Mouse (Mus musculus) R1 (cell line): ENCODE data around the gene Lmod3.

Experiments used
- DNase-seq: peaks from one replicate; pipeline ENCODE4 v3.0.0-alpha.2; 2018; ENCODE audit warnings: low read depth, low spot score

The Lmod3 gene

DNA sequence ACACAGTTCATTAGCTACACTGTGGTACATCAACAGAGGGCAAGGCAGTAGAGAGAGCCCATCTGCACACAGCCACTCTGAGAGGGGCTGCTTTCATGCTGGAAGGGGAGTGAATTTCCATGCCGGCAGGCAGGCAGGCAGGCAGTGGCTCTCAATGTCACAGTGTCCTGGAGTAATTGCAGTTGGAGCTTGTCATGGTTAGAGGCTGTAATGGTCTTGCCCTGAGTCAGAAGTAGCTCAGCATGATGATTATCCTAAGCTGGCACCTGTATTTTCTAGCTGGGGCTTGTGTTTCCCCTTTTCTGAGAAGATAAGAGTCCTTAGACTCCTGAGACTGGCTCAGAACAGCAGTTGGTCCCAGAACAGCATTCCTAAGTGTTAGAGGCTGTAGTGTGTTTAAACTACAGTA, 26.5 kb downstream of the Lmod3 start:
- no peak for DNase-seq

DNA sequence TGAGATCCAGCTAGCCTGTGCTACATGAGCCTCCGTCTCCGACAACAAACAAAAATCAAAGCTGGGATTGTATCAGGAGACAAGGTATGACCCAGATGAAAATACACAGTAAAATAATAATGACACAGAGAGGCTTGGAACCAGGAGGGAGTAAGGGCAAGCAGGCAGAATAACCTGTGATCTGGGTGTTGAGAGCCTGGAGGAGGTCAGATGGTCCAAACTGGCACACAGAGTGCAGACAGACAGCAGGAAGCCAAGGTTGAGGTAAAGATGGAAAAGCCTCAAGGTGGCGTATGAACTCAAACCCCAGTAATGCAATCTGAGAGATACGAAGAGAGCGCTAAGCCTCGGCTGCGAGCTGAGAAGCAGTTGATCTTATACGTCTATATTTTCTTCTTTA, 28.1 kb downstream of the Lmod3 start:
- no peak for DNase-seq

DNA sequence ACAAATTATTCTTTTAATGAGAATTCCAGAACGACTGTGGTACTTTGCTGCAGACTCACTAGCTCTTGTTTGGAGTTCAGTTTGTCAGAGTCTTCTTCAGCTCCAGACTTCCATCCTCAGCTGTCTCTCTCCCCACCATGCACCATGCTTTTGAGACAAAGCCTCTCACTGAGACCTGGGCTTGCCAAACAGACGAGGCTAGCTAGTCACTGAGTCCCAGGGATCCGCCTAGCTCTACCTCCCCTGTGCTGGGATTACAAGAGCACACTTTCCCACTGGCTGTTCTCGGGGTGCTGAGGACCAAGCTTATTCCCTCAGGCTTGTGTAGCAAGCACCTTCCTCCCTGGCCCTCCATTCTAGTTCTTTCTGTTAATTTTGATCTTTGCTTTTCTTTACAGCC, 29.0 kb downstream of the Lmod3 start:
- DNase-seq, result no peak

DNA sequence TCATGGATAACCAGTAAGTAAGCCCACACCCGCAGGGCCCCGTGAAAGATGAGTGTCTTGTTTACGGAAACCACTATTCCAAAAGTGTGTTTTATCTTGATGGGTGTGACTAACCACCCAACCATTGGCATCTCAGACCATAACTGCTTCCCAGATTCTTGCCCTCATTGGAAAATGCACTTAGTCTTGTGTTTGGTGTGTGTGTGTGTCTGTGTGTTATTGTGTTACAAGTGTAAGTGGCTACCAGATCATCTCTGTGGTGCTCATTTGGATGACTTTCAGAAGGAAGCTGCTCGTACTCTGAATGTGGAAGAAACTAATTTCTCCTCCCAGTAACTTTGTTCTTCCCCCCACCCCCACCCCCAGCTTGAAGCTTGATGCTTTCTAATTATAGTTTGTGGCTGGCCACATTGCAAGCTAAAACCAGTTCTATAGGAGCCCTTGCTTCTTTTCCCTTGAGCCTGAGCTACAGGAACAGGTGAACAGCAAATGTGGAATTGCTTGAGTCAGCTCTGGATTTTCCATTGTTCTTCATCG, 29.6 kb downstream of the Lmod3 start:
- no peak for DNase-seq

DNA sequence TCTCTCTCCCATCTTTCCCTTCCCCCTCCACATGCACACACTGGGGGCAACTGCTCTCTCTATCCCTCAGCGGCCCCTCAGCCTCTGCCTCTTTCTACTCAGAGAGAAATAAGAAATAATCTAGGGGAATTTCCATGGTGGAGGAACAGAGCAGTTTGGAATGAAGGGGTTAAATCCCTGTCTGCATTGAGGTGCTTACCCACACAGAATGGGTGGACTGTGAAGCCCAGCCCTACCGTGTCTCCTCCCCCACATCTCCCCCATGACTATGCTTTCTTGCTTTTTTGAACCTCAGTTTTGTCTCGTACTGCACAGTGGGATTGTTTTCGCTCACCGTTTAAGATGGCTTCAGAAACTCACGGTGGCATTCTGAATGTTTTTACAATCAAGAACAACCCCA, 30.2 kb downstream of the Lmod3 start:
- no peak for DNase-seq

DNA sequence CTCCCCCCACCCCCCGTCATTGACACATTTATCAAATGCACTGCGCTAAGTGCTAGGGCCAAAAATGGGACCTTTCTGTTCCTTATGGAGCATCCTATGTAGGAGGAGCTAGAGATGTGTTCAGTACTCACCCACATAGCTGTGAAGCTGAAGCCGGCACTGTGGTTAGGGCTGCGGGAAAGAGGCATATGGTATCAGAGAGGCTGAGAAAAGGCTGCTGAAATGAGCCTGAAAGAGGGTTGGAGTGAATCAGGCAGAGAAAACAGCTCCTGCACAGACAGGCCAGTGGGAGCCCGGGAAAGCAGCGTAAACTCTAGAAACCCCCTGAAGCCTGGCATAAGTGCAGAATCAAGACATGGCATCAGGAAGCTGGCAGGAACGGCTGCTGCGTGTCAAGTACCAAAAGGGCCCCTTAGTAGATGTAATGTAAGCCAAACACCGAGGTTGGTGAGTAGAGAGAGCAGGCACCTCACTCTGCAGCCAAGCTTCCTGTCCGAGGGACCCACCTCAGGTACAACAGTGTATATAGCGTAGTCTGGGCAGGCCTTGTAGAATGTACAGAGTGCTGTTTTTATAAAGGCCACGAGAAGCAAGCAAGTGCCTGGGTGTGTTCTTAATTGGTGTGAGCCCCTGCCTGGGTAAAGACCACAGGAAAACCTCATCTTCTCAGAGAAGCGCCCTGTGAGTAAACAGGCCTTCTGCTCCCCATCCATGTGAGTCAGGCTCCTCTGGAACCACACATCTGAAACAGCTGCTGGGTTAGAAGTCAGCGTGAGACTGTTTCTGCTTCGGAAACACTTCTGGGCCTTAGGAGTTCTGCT, 31.1 kb downstream of the Lmod3 start:
- DNase-seq, result no peak

DNA sequence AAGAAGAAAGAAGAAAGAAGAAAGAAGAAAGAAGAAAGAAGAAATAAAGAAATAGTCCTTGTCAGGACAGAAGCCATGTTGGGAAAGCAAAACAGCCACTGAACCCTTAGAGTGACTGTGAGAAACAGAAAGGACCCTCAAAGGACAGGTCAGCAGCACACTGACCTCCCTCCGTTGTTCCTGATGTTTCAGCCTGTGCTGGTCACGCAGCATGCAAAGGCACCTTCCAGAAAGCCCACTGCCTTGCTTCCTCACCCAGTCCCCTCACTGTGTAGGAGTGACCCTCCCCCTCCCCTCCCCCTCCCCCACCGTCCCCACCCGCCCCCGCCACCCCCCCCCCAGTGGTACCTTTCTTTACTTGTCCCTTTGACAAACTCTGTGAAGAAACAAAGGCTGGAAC, 31.9 kb downstream of the Lmod3 start:
- no peak for DNase-seq

DNA sequence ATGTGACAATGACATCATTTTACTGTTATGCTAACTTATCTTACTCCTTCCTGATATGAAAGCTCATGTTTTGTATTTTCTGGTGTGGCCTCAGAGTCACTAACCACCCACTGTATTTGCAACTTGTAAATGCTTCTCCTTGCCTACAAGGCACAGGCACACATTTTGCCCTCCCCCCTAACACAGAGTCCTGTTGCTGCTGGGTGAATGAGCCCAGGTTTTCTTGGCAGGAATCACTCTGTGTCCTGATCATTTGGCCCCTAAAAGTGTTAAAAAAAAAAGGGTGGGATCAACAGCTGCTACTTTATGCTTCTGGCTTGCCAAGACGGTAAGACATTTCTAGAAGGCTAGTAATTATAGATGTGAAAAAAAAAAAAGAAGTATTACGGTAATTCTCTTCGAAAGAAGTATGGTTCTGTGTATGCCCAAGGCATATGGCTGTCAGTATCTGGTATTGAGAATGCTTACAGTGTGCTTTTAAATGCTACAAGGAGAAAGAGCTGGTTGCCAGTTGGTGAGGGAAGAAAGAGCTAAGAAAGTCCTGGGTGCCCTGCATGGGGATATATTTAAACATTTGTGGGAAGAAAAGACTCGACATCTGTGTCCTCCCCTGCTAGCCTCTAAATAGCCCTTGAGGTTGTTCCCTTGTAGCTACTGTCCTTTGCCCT, 36.3 kb downstream of the Lmod3 start:
- DNase-seq, result no peak

DNA sequence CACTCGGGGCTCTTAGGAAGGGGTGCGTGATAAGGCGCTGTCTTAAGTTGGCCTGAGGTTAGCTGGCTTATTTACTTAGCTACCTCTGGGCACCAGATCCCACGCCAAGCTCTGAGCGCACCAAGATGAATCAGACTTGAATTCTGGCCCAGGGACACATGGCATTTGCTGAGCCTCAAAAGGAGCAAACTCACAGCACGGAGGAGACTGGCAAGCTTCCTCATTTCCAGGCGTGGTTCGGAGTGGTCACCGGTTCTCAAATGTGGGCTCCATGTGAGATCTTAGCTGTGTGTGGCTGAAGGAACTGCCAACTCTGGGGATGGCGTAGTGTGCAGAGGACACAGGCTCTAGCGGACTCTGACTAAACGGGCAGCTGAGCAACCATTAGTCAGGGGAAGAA, 40.6 kb downstream of the Lmod3 start:
- DNase-seq, result no peak

DNA sequence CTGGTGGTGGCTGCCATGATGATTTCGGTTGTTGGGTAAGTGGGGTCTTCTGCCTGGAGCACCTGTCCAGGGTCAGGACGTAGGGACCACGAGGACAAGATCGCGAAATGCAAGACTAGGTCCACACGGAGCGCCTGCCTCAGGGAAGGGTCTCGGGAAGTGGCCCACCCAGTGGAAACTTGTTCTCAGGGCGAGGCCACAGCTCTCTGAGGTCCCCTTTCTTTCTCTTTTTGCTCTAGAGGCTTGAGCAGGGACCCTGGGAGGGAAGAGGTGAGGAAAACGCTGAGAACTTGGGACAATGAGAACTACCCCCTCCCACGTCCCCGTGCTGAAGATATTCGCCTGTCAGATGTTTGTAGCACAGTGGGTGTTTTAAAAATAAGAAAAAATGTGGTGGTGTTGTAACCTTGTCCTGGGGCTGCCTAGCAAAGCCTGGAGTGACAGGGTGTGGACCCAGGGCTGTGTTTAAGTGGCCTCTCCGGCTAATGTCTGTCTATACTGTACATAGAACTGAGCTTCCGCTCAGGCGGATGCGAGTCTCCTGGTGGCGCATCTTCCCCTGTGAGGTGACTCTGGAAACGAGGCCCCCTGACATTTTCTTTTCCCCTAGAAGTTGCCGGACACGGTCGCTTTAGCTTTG, 41.5 kb downstream of the Lmod3 start:
- DNase-seq, result peak; percentile 51

DNA sequence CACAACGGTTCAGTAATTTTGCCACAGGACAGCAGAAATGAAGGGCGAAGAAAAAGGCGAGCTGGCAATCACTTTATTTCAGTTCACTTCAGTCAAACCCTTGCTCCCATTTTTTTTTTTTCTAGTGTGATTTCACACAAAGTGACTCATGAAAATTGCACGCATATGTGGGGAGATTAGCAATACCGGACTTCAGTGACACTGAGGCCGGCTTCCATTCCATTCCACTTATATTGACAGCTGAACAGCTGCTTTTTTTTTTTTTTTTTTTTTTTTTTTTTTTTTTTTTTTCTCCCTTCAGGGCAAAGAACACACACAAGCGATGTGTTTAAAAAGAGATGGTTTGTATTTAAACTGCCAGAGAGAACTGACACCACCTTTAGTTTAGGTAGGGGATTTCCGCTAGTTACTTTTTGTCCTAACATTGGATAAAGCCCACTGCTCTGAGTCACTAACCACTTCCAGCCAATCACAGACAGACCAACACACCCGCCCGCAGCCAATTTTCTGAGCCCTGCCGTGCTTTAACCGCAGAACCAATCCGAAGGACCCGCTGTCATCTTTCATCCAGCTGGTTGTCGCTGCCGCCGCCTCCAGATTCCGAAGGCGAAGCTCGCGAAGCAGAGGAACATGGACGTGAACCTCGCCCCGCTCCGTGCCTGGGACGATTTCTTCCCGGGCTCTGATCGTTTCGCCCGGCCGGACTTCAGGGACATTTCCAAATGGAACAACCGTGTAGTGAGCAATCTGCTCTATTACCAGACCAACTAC, 42.2 kb downstream of the Lmod3 start, which contains the start of gene Arl6ip5:
Gene Arl6ip5, plus strand, starts transcription at position 499 of the 771 bp plus-strand sequence.
- peak; percentile 95 for DNase-seq

DNA sequence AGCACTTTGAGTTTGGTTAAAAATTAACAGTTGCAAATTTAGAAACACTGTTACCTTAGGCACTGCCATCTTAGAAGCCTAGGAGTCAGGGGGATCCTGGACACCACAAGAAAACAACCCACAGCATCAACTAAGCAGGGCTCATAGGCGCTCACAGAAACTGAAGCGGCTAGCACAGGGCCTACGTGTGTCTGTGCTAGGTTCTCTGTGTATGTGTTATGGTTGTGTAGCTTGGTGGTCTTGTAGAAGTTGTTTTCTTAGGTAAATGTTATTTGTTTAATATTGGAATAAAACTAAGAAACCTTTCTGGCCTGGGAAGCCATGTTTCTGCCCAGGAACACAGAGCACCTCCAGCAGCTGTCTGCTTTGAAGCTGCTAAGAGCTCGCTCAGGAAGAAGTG, 42.8 kb downstream of the Lmod3 start:
- DNase-seq, result no peak

DNA sequence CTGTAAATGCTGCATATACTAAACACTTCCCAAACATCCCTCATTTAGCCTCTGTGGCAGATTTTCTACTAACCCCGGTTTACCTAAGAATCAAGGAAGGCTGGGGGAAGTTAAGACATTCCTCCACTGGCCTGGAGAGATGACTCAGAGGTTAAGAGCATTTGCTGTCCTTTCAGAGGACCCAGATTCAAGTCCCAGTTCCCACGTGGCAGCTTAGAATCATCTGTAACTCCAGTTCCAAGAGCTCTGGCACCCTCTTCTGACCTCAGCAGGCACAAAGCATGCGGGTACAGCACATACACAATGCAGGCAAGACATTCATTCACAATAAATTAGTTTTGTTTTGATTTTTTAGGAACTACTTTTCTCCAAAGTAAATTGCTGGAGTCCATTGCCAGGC, 43.4 kb downstream of the Lmod3 start:
- peak; percentile 73 for DNase-seq

DNA sequence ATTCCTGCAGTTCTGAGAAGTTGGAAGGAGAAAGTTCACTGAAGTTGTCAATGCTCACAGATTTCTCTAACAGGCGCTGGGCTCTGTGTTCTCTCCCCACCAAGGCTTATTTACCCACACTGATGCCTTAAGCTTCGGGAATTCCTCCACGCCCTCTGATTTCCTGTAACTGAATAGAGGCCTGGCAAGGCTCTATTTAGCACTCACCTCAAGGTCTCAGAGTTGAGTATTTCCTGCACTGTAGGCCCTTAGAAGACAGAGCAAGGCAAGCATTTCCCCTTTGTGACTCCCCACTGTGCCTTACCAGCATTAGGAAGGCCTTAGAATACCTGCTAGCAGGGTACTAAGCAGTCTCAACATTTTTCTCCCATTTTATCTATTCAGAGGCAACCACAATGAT, 44.2 kb downstream of the Lmod3 start:
- peak; percentile 97 for DNase-seq

DNA sequence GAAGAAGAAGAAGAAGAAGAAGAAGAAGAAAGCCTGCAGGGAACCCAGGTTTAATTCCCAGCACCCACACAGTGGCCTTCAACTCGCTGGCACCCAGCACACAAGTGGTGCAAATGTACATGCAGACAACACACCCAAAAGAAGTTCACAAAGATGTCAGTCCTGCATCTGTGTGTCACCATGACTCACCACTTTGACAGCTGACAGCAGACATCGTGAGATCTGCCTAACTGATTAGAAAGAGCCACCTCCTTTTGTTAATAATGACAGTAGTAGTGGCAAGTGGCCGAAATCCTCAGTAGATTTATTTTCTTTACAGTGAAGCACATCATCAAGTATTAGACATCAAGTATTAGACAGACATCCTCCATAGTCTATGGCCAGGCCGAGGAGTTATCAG, 45.5 kb downstream of the Lmod3 start:
- DNase-seq, result peak; percentile 39

DNA sequence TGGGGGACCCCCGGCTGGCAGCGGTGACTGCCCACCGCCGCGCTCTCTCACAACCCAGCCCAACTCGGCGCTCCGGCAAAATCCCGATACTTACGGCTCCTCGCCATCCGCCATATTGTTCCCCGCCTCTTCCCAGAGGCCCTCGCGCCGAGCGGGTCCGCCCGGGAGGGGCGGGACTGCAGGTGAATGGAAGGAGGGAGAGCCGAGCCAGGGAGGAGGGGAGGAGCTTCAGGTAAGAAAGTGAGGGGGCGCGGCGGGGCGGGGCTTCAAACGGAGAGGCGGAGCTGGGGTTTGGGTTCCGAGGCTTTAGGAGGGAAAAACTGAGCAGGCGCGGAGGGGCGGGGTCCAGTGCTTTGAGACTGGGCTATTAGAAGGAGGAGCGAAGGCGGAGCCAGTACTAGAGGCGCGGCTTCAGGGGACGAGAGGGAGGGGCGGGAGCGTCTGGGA, 47.1 kb downstream of the Lmod3 start, which contains the start of gene Uba3:
Gene Uba3, minus strand, starts transcription at position 209 of the 447 bp plus-strand sequence.
- DNase-seq, result peak; percentile 98

DNA sequence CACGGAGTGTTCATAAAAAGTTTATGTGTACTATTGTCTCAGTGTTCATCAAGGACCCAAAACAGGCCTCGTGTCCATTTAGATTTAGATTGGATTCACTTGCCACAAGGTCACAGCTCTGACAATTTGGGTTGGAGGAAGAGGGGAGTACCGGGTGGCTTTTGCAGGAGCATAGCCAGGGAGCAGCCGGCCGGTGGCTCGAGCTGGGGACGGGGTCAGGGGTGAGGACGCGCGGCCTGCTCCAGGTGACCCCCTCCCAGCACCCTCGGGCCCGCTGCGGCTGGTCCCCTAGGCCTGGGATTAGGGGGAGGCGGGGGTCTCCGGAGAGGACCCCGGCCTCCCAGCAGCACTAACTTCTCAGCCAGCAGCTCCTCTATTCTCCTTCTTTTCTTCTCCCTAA, 47.6 kb downstream of the Lmod3 start:
- DNase-seq, result peak; percentile 41

DNA sequence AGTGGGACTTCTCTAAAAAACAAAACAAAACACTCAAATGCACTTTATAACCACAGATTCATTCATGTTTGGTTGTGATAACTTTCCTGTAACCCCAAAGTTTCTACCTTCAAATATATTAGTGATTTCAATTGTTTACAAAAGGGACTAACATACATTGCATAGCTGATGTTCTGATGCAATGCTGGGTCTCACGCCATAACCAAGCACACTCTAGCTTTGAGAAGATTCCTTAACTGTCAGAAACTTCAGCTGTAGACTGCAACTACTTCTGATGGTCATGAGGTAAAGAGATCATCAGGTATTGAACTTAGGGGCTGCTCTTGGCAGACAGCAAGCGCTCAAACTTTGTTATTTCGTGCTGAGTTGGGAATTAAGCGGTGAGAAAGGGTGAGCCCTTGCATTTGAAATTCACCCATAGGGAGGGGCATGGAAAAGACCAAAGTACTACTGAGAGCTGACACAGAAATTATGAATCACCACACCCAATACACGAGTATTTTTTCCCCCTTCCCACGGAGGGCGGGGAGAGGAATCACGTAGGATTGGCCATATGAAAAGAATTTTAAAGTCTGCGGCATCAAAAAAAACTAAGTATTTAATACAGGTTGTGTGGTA, 48.2 kb downstream of the Lmod3 start:
- DNase-seq, result no peak

DNA sequence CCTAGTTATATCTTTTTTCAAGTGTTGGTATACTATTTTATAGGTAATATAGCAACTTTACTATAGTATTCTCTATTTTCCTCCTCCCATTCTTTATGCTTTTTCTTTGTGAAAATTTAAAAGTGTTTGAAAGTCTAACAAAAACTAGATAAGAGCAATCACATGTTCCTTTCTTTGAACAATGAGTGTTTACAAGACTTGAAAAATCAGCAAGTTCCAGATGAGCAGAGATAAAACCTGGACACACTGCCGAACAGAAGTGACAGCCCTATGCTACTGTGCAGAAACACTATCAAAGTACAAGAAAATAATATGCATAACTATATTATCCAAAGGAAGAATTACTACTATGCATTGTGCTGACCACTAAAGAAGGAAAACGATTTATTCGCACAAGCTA, 50.1 kb downstream of the Lmod3 start:
- DNase-seq, result no peak

DNA sequence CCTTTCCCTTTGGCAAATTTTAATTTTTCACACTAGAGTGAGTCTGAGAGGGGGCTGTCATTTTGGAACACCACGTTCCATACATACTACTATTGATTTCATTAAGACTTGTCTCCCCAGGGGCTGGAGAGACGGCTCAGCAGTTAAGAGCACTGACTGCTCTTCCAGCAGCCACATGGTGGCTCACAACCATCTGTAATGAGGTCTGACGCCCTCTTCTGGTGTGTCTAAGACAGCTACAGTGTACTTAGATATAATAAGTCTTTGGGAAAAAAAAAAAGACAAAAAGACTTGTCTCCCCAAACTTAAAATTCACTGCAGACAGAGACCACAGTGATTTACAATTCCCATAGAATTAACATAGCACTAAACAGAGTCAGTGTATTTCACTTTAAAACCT, 52.1 kb downstream of the Lmod3 start:
- no peak for DNase-seq
